Mouse (Mus musculus) forebrain, postnatal 0 days (tissue): Measurements from ENCODE around the gene Pnpla5. TPM values are rescaled to one million over a fixed set of nuclear protein-coding genes. Genes with fewer than 3 reads are reported as not detected.
"Not testable (repeated sequence)": the region's sequence is repeated elsewhere in the genome, so short reads cannot be mapped to it uniquely, and the experiment has no call there.

ENCODE experiments used
- ATAC-seq: fragments of 200-750 bp; cut with Nextera tagmentation; 2 replicates; pipeline ENCODE4 v1.8.0; 2017; ENCODE audit warnings: mild to moderate bottlenecking, moderate library complexity
- DNase-seq: peaks from one replicate; pipeline ENCODE4 v3.0.0-alpha.2; 2015
- H3K27ac ChIP-seq: fragments of 300-500 bp; sonication (generic); 2 replicates; pipeline ENCODE4 v1.5.1; 2014; ENCODE audit warnings: low read depth, mild to moderate bottlenecking, antibody characterized with exemption, low read length, moderate library complexity, mixed read lengths
- H3K27me3 ChIP-seq: fragments of 300-500 bp; sonication (generic); 2 replicates; pipeline ENCODE4 v1.6.1; 2014; ENCODE audit warnings: mild to moderate bottlenecking, low read length, mixed read lengths; ENCODE audit not compliant: insufficient read depth
- H3K36me3 ChIP-seq: fragments of 300-500 bp; sonication (generic); 2 replicates; pipeline ENCODE4 v1.6.1; 2014; ENCODE audit warnings: mild to moderate bottlenecking, moderate library complexity; ENCODE audit not compliant: insufficient read depth
- H3K4me1 ChIP-seq: fragments of 300-500 bp; sonication (generic); 2 replicates; pipeline ENCODE4 v1.6.1; 2014; ENCODE audit warnings: antibody characterized with exemption; ENCODE audit not compliant: insufficient read depth
- H3K4me2 ChIP-seq: fragments of 300-500 bp; sonication (generic); 2 replicates; pipeline ENCODE4 v1.6.1; 2014; ENCODE audit warnings: low read depth, mild to moderate bottlenecking, moderate library complexity
- H3K4me3 ChIP-seq: fragments of 300-500 bp; sonication (generic); 2 replicates; pipeline ENCODE4 v1.5.1; 2014; ENCODE audit warnings: low read depth, low read length, mixed read lengths
- H3K9ac ChIP-seq: fragments of 300-500 bp; sonication (generic); 2 replicates; pipeline ENCODE4 v1.6.1; 2014; ENCODE audit warnings: mild to moderate bottlenecking
- H3K9me3 ChIP-seq: fragments of 300-500 bp; sonication (generic); 2 replicates; pipeline ENCODE4 v1.6.1; 2016; ENCODE audit warnings: low read length
- CTCF ChIP-seq: sonication (generic); IDR thresholded peaks from 2 replicates; pipeline ENCODE4 v1.5.1; 2016; ENCODE audit warnings: antibody characterized with exemption, control low read depth, low read depth
- WGBS: fragments of 180-500 bp; shearing (Covaris S2); extraction: QIAGEN DNeasy Blood & Tissue Kit; methylation state at CpG from one replicate; pipeline ENCODE4 v1.1.7; 2014; 5-methylcytosine and 5-hydroxymethylcytosine counted together
- polyA plus RNA-seq: library from polyadenylated mRNA; unstranded; fragments of >200 nt; fragmentation: Nextera tagmentation; extraction: Ambion mirVana; gene quantifications from 2 replicates; pipeline ENCODE4 v1.2.1, GENCODE M21; 2015
- total RNA-seq: library from RNA; depleted of rRNA; stranded (reverse); fragments of >200 nt; gene quantifications from 2 replicates; pipeline ENCODE4 v1.2.3, GENCODE M21; 2014

Gene Pnpla5
- total and polyA plus RNA-seq, 2 experiments from 2014 or later, result not detected

DNA sequence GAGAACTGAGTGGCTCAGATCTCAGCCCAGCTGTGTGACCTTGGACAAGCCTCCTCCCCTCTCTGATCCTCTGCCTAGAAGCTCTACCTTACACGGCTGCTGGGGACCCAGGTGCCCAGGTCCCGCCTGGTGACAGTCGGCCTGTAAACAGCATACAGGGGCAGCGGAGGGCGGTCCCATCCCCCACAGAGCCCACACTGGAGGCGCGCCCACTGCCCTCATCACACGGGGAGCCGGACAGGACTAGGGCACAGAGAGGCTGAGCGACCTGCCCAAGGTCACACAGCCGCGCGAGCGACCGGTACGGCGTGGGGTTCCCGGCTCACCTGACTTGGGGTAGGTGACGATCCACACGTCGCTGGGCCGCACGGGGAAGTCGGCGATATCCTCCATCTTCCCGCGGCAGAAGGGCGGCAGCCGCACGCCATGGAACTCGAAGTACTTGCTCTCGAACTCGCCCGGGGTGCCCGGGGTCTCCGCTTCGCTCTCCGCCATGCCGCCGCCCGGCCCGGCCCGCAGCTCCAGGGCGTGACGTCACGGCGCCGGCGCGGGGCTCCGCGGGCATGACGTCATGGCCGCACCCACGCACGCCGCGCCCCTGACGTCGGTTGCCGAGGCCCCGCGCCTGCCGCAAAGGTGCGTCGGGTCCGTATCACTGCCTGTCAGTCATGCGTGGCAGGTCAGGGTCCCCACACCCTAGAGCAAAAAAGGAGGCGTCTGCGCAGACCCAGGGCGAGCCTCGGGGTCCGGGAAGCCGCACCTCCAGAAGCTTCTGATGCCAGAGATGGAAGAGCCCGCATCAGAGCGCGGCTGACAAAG is 17.7 kb downstream of the Pnpla5 start, which contains the start of gene Sult4a1:
Sult4a1 (minus strand) TSS at position 650 of the 819 bp plus-strand sequence.
- Histone ChIP-seq H3K9me3 (no peaks in the 10 kb centered on the region), H3K27me3 (no peaks in the 10 kb centered on the region), H3K4me2 (peak within 1 kb of the TSS; percentile 65), H3K36me3 (no peaks in the 10 kb centered on the region; the same call in 1 of the 2 replicates), H3K4me1 (peaks cover 12% of the 10 kb centered on the region), H3K27ac (peak within 1 kb of the TSS; percentile 75), H3K4me3 (peak within 1 kb of the TSS; percentile 52), H3K9ac (peak within 1 kb of the TSS; percentile 76)
- WGBS, result 1% methylated on average over 74 of the region's 77 CpGs
- ATAC-seq, result peak; percentile 91
- DNase-seq, result peak; percentile 91
- no peak for TF ChIP-seq CTCF

- Histone ChIP-seq H3K9me3 (no peaks in the 10 kb centered on the region), H3K4me3 (peak overlapping the region; percentile 52), H3K4me1 (peaks cover 12% of the 10 kb centered on the region), H3K27ac (no peak overlapping the region), H3K4me2 (peak overlapping the region; percentile 65), H3K9ac (peak overlapping the region; percentile 76), H3K36me3 (no peaks in the 10 kb centered on the region; the same call in 1 of the 2 replicates), H3K27me3 (no peaks in the 10 kb centered on the region)
- DNase-seq (no peak), ATAC-seq (no peak)
- 78% methylated on average over 7 of the region's 7 CpGs for WGBS
- no peak for TF ChIP-seq CTCF
Measured at GRCm38 (mm10) chr15:84104626-84105025, 18.3 kb downstream of the Pnpla5 start.

- H3K4me3 ChIP-seq, ATAC-seq, H3K27me3 ChIP-seq, H3K27ac ChIP-seq, H3K4me2 ChIP-seq, H3K36me3 ChIP-seq, H3K9ac ChIP-seq, H3K9me3 ChIP-seq, DNase-seq: not testable (repeated sequence)
- WGBS, result 86% methylated on average over 15 of the region's 15 CpGs
- H3K4me1 ChIP-seq, result peaks cover 10% of the 10 kb centered on the region
Measured at GRCm38 (mm10) chr15:84097536-84097935, 25.4 kb downstream of the Pnpla5 start.

- H3K9me3 ChIP-seq, result no peaks in the 10 kb centered on the region
- peaks cover 10% of the 10 kb centered on the region for H3K4me1 ChIP-seq
- peak; percentile 64 for ATAC-seq
- no peak overlapping the region for H3K4me2 ChIP-seq
- H3K36me3 ChIP-seq, result peaks cover 3% of the 10 kb centered on the region
- no peak overlapping the region for H3K27ac ChIP-seq
- DNase-seq, result peak; percentile 50
- no peak overlapping the region for H3K9ac ChIP-seq
- no peak for TF ChIP-seq CTCF
- no peak overlapping the region for H3K4me3 ChIP-seq
- H3K27me3 ChIP-seq, result no peaks in the 10 kb centered on the region
- WGBS, result 61% methylated on average over 8 of the region's 8 CpGs
Measured at GRCm38 (mm10) chr15:84096051-84096450, 26.9 kb downstream of the Pnpla5 start.

- DNase-seq (peak; percentile 50), ATAC-seq (peak; percentile 68)
- Histone ChIP-seq H3K4me3 (no peak overlapping the region), H3K36me3 (peaks cover 10% of the 10 kb centered on the region), H3K27ac (0 out of 2 replicates have a peak overlapping the region, but pooled peaks have one; percentile 35), H3K4me1 (peaks cover 10% of the 10 kb centered on the region), H3K9me3 (no peaks in the 10 kb centered on the region), H3K27me3 (no peaks in the 10 kb centered on the region), H3K9ac (no peak overlapping the region), H3K4me2 (no peak overlapping the region)
- TF ChIP-seq CTCF, result no peak
- WGBS, result 37% methylated on average over 7 of the region's 7 CpGs
Measured at GRCm38 (mm10) chr15:84094921-84095320, 28.1 kb downstream of the Pnpla5 start.

DNA sequence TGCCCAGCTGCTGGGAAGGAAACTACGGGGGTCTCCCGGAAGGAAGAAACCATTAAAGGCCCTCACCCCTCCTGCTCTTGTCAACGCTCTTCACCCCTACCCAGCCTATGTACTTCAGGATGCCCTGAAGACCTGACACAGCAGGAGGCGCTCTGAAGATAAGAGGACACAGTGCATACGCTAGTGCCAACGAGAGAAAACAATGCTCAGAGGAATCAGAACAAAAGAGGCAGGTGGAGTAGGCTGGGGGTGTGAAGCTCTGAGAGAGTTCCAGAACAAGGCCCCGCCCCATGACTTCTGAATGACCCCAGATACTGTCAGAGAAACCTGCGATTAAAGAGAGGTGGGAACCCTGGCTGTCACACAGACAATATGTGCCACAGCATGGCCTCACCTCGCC is 36.2 kb downstream of the Pnpla5 start:
- Histone ChIP-seq H3K4me1 (no peaks in the 10 kb centered on the region), H3K4me2 (no peak overlapping the region), H3K27me3 (no peaks in the 10 kb centered on the region), H3K9ac (no peak overlapping the region), H3K9me3 (no peaks in the 10 kb centered on the region), H3K36me3 (peaks cover 47% of the 10 kb centered on the region), H3K4me3 (no peak overlapping the region), H3K27ac (no peak overlapping the region)
- DNase-seq, result no peak
- no peak for TF ChIP-seq CTCF
- 38% methylated on average over 9 of the region's 9 CpGs for WGBS
- ATAC-seq, result peak; percentile 80; the same call in 1 of the 2 replicates

GRCm38 (mm10) chr15:84086364-84086763 is 36.6 kb downstream of the Pnpla5 start:
- 43% methylated on average over 12 of the region's 12 CpGs for WGBS

More at GRCm38 (mm10) chr15:84086364-84086763, 36.6 kb downstream of the Pnpla5 start:
- Histone ChIP-seq H3K4me3 (no peak overlapping the region), H3K9me3 (no peaks in the 10 kb centered on the region), H3K4me1 (no peaks in the 10 kb centered on the region), H3K9ac (no peak overlapping the region), H3K27ac (no peak overlapping the region), H3K4me2 (no peak overlapping the region), H3K27me3 (no peaks in the 10 kb centered on the region), H3K36me3 (peaks cover 47% of the 10 kb centered on the region)
- DNase-seq (no peak), ATAC-seq (no peak)
- no peak for TF ChIP-seq CTCF
